Mouse (Mus musculus) c-Kit-positive CD71-positive TER-119-positive erythroid progenitor cells, embryonic 14.5 days (primary cell): ENCODE measurements at regions not wholly inside any gene's neighbourhood (a gene's known extent, or its start where the extent isn't known, plus 50 kb on each side); places are given as distances from the start of the nearest gene placed in this dataset.

Source experiments
- DNase-seq: peaks from one replicate; pipeline ENCODE4 v3.0.0-alpha.2; 2013; ENCODE audit warnings: low spot score

GRCm38 (mm10) chr12:51018185-51018584 is 329.7 kb upstream of the G2e3 start:
- no peak for DNase-seq

- no peak for DNase-seq
Observed at GRCm38 (mm10) chr12:51016081-51016480, 331.8 kb upstream of the G2e3 start.

- DNase-seq = no peak
Observed at GRCm38 (mm10) chr12:51009644-51010043, 338.2 kb upstream of the G2e3 start.

GRCm38 (mm10) chr12:51001722-51002592 is 345.9 kb upstream of the G2e3 start:
- DNase-seq = no peak

GRCm38 (mm10) chr12:51001096-51001495 is 346.8 kb upstream of the G2e3 start:
- DNase-seq = no peak

GRCm38 (mm10) chr12:51000281-51001075 is 347.4 kb upstream of the G2e3 start:
- DNase-seq = no peak

GRCm38 (mm10) chr12:50999295-51000237 is 348.3 kb upstream of the G2e3 start:
- peak; percentile 2 for DNase-seq

GRCm38 (mm10) chr12:50995664-50996063 is 346.8 kb upstream of the Prkd1 start:
- DNase-seq = no peak

GRCm38 (mm10) chr12:50989561-50990325 is 340.8 kb upstream of the Prkd1 start:
- no peak for DNase-seq

- no peak for DNase-seq
Observed at GRCm38 (mm10) chr12:50981318-50981717, 332.4 kb upstream of the Prkd1 start.

GRCm38 (mm10) chr12:50980800-50981199 is 331.9 kb upstream of the Prkd1 start:
- no peak for DNase-seq

- DNase-seq = no peak
Observed at GRCm38 (mm10) chr12:50970759-50971122, 321.8 kb upstream of the Prkd1 start.

- no peak for DNase-seq
Observed at GRCm38 (mm10) chr12:50969887-50970758, 321.2 kb upstream of the Prkd1 start.

- no peak for DNase-seq
Observed at GRCm38 (mm10) chr12:50969402-50969801, 320.5 kb upstream of the Prkd1 start.

GRCm38 (mm10) chr12:50967168-50967810 is 318.4 kb upstream of the Prkd1 start:
- no peak for DNase-seq

GRCm38 (mm10) chr12:50953971-50954370 is 305.1 kb upstream of the Prkd1 start:
- no peak for DNase-seq

GRCm38 (mm10) chr12:50947035-50947434 is 298.1 kb upstream of the Prkd1 start:
- DNase-seq = no peak

- DNase-seq = no peak
Observed at GRCm38 (mm10) chr12:50943741-50944521, 295.0 kb upstream of the Prkd1 start.

- no peak for DNase-seq
Observed at GRCm38 (mm10) chr12:50943340-50943739, 294.4 kb upstream of the Prkd1 start.
